Mouse (Mus musculus): ENCODE measurements at regions not wholly inside any gene's neighbourhood (a gene's known extent, or its start where the extent isn't known, plus 50 kb on each side); places are given as distances from the start of the nearest gene placed in this dataset.

DNA sequence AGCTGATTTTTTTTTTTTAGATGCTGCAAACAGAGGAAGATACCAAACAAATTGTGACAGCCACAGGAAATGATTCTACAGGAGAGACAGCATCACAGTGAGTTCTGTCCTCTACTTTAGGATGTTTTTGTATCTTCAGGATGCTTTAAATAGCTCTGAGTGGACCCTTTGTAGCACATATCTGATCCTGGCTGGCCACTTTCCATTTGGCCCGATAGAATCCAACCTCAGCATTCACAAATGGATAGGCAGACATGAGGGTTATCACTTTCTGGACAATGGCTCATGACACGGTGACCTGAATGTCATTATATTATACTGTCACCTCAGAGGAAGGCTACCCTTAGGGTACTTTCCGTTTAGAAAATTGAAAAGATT lies 379.3 kb downstream of the Gm10295 start:
- no peak for ATAC-seq (ENCODE audit: insufficient number of reproducible peaks, insufficient read depth, low FRiP score, low TSS enrichment, low read depth)
- Histone ChIP-seq H3K27me3 (no peaks in the 10 kb centered on the region), H3K36me3 (no peaks in the 10 kb centered on the region), H3K4me2 (no peak overlapping the region), H3K9ac (no peak overlapping the region), H3K27ac (no peak overlapping the region), H3K4me3 (no peak overlapping the region), H3K9me3 (no peaks in the 10 kb centered on the region), H3K4me1 (peaks cover 4% of the 10 kb centered on the region; the same call in 1 of the 2 replicates)
- 32% methylated on average over 3 of the region's 3 CpGs for WGBS

DNA sequence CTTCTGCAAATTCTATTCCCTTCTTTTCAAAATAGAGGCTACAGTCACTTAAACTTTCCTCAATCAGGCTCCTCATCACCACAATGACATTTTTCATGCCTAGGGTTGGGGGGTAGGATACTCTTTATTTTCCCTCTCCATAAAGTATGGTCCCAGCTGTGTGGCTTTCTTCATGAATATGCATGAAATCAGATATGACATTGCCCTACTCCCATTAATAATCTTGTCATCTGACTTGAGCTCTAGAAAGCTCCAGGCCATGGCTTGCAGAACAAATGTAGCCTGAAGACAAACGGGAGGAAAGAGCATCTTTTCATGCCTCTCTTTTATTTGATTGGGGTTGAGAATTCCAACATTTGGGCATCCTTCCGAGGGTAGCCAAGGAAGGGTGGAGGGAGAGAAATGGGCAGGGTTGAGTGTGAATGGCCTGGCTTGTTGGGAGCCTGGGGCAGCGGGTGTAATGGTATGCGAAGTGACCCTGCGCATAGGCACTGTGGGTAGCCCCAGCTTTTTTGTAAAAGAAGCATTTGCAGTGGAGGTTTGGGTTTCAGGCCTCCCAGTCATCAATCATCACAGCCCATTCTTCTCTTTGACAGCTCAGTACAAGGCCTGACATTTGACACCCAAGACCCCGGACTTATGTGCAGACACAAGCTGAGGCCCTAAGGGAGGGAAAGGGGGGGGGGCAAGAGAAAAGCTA lies 379.8 kb downstream of the Gm10295 start:
- H3K4me1 ChIP-seq, result peaks cover 4% of the 10 kb centered on the region; the same call in 1 of the 2 replicates
- H3K27me3 ChIP-seq, result no peaks in the 10 kb centered on the region
- no peak overlapping the region for H3K4me3 ChIP-seq
- no peak for ATAC-seq (ENCODE audit: insufficient number of reproducible peaks, insufficient read depth, low FRiP score, low TSS enrichment, low read depth)
- no peak overlapping the region for H3K4me2 ChIP-seq
- no peak overlapping the region for H3K9ac ChIP-seq
- no peaks in the 10 kb centered on the region for H3K9me3 ChIP-seq
- no peak overlapping the region for H3K27ac ChIP-seq
- WGBS, result 11% methylated on average over 6 of the region's 6 CpGs
- H3K36me3 ChIP-seq, result no peaks in the 10 kb centered on the region

DNA sequence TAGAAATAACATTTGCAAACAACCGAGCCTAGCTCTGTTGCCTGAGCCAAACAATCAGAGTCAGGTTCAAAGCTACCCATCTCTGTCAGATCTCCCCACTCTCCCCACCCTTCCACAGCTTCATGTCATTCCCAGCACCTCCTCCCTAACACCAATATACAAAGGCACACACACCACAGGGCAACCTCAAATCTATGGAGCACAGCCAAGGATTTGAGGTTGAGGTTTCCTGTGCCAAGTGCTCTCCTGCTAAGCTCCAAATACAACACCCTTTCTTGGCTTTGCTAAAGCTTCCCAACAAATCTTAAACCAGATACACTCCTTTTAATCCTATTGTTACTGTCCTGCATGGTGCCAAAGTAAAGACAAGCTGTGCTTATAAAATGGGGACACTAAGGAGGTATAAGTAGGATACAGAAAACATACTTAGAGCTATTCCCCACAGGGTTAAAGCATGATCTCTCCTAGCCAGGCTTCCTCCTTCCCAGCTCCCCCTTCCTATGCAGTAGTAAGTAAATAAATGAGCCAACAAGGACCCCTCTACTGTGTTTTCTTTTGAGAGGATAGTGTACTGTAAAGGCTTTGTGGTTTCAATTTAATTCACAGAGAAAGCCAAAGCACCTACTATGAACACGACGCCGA lies 398.8 kb downstream of the Gm10295 start:
- H3K4me3 ChIP-seq, result no peak overlapping the region
- 70% methylated on average over 4 of the region's 4 CpGs for WGBS
- no peak overlapping the region for H3K9ac ChIP-seq
- H3K9me3 ChIP-seq, result no peaks in the 10 kb centered on the region
- no peak overlapping the region for H3K27ac ChIP-seq
- no peaks in the 10 kb centered on the region for H3K4me1 ChIP-seq
- H3K4me2 ChIP-seq, result no peak overlapping the region
- H3K36me3 ChIP-seq, result no peaks in the 10 kb centered on the region
- no peak for ATAC-seq (ENCODE audit: insufficient number of reproducible peaks, insufficient read depth, low FRiP score, low TSS enrichment, low read depth)
- peaks cover 7% of the 10 kb centered on the region for H3K27me3 ChIP-seq

DNA sequence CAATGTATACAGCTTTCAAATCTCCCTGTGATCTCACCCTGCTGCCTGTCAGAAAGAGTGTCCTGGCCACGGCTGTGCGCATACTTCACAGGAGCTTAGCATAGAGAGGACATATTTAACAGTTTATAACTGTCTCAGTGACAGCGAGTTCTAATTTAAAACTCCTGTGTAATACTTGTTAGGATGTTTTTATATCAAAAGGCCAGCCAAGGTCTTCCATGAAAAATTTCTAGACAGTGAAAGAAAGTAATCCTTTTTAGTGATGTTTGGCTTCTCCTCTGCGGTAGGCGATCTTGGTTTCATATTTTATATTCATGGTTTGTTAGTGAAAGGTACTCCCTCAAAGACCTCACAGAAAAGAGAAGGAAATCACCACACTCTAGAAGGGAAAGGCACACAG lies 403.0 kb downstream of the Gm10295 start:
- 61% methylated on average over 5 of the region's 5 CpGs for WGBS
- Histone ChIP-seq H3K9ac (no peak overlapping the region), H3K4me3 (no peak overlapping the region), H3K27ac (no peak overlapping the region), H3K4me2 (no peak overlapping the region), H3K27me3 (peaks cover 2% of the 10 kb centered on the region; the same call in 1 of the 2 replicates), H3K36me3 (no peaks in the 10 kb centered on the region), H3K4me1 (no peaks in the 10 kb centered on the region), H3K9me3 (no peaks in the 10 kb centered on the region)
- ATAC-seq (ENCODE audit: insufficient number of reproducible peaks, insufficient read depth, low FRiP score, low TSS enrichment, low read depth), result no peak

DNA sequence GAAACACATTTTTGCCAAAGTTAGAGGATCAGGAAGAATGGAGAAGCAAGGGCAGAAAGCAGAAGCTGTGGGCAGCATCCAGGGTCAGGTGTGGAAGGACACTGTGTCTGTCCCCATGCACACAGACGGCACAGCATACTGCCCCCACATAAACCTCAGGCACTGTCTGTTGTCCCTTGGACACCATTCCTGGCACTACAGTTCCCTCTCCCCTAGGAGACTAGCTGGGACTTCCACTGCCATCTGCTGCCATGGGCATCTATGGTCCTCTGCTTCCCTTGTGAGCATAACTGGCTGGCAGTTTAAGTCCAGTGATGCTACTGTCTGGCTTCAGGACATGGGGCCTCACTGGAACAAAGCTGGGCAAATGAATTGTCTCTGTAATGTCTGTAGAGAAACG lies 405.0 kb downstream of the Gm10295 start:
- WGBS, result 64% methylated on average over 2 of the region's 2 CpGs
- Histone ChIP-seq H3K27me3 (no peaks in the 10 kb centered on the region), H3K9me3 (no peaks in the 10 kb centered on the region), H3K9ac (no peak overlapping the region), H3K4me2 (no peak overlapping the region), H3K36me3 (no peaks in the 10 kb centered on the region), H3K4me1 (no peaks in the 10 kb centered on the region), H3K4me3 (no peak overlapping the region), H3K27ac (no peak overlapping the region)
- no peak for ATAC-seq (ENCODE audit: insufficient number of reproducible peaks, insufficient read depth, low FRiP score, low TSS enrichment, low read depth)

DNA sequence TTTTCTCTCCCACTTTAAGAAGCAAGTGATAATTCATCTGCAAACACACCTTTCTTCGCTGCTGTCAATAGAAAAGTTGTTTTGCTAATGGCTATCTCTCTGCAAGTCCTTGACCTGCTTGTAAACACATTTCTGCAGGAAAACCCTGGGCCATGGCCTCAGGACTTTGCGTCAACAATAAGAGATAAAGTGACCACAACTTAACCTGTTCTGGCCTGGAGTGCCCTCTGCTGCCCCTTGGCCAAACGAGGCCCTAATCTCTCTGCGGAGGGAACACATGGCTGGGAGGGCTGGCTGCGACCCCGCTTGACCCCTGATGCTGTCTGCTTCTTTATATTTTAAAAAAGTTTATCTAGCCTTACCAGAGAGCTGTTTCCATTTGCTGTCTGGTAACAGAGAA lies 420.4 kb downstream of the Gm10295 start:
- 18% methylated on average over 6 of the region's 6 CpGs for WGBS

DNA sequence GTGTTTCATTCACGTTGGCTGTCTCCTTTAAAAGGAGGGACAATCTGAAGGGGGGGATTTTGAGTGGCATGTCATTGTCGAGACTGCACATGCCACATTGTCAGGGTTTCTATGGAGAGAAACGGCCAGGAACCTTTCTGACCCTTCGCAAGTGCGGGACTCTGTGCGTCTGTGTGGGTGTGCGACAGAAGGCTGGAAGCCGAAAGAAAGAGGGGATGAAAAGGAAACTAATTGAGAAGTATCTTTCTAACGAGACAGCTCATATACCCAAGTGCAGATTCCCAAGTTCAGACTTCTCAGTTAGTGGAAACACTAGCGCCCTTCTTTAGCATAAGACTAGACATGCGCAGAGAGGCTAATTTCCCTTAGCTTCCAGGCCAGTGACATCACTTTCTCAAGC lies 421.4 kb downstream of the Gm10295 start:
- H3K27me3 ChIP-seq, result peaks cover 14% of the 10 kb centered on the region
- H3K4me1 ChIP-seq, result no peaks in the 10 kb centered on the region
- peak overlapping the region; percentile 32; the same call in 1 of the 2 replicates for H3K4me2 ChIP-seq
- 35% methylated on average over 11 of the region's 11 CpGs for WGBS
- H3K36me3 ChIP-seq, result no peaks in the 10 kb centered on the region
- H3K9me3 ChIP-seq, result peaks cover 8% of the 10 kb centered on the region; the same call in 1 of the 2 replicates
- no peak overlapping the region for H3K9ac ChIP-seq
- 0 out of 2 replicates have a peak overlapping the region, but pooled peaks have one; percentile 2 for H3K4me3 ChIP-seq
- H3K27ac ChIP-seq, result no peak overlapping the region
- ATAC-seq (ENCODE audit: insufficient number of reproducible peaks, insufficient read depth, low FRiP score, low TSS enrichment, low read depth), result no peak

More for the DNA sequence above, 420.4 kb downstream of the Gm10295 start:
- H3K4me2 ChIP-seq, result no peak overlapping the region
- ATAC-seq (ENCODE audit: insufficient number of reproducible peaks, insufficient read depth, low FRiP score, low TSS enrichment, low read depth), result no peak
- H3K36me3 ChIP-seq, result no peaks in the 10 kb centered on the region
- peaks cover 6% of the 10 kb centered on the region; the same call in 1 of the 2 replicates for H3K9me3 ChIP-seq
- H3K27me3 ChIP-seq, result peaks cover 14% of the 10 kb centered on the region
- no peaks in the 10 kb centered on the region for H3K4me1 ChIP-seq
- no peak overlapping the region for H3K4me3 ChIP-seq
- H3K9ac ChIP-seq, result no peak overlapping the region
- H3K27ac ChIP-seq, result no peak overlapping the region

DNA sequence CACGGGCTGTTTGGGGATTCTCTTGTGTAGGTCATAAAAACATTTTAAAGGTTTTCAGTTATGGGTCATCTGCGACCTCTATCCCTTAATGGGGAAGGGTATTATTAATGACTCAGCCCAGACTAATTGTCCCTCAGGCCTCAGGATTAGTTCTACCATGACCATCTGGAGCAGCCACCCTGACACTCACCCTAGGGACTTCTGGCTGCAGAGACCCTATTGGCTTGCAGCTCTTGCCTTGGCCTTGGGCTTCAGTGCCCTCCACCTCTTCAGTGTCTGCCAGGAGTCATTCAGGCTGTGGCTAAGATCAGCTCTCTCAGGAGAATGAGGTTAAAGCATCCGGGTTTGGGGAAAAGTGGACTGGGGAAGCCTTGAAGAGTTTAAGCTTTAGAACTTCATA lies 423.3 kb downstream of the Gm10295 start:
- WGBS, result 61% methylated on average over 3 of the region's 3 CpGs
- Histone ChIP-seq H3K4me3 (no peak overlapping the region), H3K36me3 (no peaks in the 10 kb centered on the region), H3K27ac (no peak overlapping the region), H3K27me3 (peaks cover 14% of the 10 kb centered on the region), H3K9me3 (peaks cover 8% of the 10 kb centered on the region; the same call in 1 of the 2 replicates), H3K4me1 (no peaks in the 10 kb centered on the region), H3K9ac (no peak overlapping the region), H3K4me2 (no peak overlapping the region)
- no peak for ATAC-seq (ENCODE audit: insufficient number of reproducible peaks, insufficient read depth, low FRiP score, low TSS enrichment, low read depth)

DNA sequence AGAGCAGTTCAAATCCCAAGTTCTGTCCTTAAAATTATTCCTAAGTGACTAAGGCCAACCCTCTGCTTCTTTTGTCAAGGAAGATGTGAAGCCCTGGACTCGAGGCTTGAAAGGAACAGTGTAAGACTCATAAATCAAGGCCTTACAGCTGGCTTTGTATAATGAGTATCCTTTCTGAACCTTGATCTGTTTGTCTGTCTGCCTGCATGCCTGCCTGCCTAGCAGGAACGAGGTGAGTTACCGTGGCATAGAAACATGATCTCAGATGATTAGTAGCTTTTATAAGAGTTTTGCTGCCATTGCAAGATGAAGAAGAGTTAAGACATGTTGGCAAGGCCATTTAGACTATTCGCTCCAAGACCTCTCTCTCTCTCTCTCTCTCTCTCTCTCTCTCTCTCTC lies 434.3 kb downstream of the Gm10295 start:
- Histone ChIP-seq H3K27ac (no peak overlapping the region), H3K9ac (no peak overlapping the region), H3K4me1 (no peaks in the 10 kb centered on the region), H3K4me3 (no peak overlapping the region), H3K27me3 (no peaks in the 10 kb centered on the region), H3K9me3 (no peaks in the 10 kb centered on the region), H3K36me3 (no peaks in the 10 kb centered on the region), H3K4me2 (no peak overlapping the region)
- ATAC-seq (ENCODE audit: insufficient number of reproducible peaks, insufficient read depth, low FRiP score, low TSS enrichment, low read depth), result no peak
- 64% methylated on average over 4 of the region's 4 CpGs for WGBS

DNA sequence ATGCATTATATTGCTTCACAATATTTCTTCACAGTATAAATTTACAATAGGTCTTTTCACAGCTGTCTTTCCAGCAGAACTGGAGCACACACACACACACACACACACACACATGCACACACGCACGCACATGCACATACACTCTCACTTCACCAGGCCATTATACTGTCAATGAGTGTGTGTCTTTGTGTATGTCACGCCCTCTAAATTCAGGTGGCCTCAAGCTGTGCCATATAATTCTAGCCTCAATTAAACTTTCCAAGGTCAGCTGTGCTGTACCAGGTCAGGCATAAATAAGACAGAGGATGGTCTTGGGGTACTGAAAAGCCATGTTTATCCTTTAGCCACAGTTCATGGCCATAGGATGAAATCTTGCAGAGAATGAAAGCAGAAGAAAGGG lies 442.4 kb downstream of the Gm10295 start:
- no peaks in the 10 kb centered on the region for H3K36me3 ChIP-seq
- H3K9me3 ChIP-seq, result no peaks in the 10 kb centered on the region
- H3K4me3 ChIP-seq, result no peak overlapping the region
- H3K27ac ChIP-seq, result no peak overlapping the region
- ATAC-seq (ENCODE audit: insufficient number of reproducible peaks, insufficient read depth, low FRiP score, low TSS enrichment, low read depth), result no peak
- WGBS, result 46% methylated on average over 3 of the region's 3 CpGs
- no peaks in the 10 kb centered on the region for H3K4me1 ChIP-seq
- H3K4me2 ChIP-seq, result no peak overlapping the region
- H3K9ac ChIP-seq, result no peak overlapping the region
- no peaks in the 10 kb centered on the region for H3K27me3 ChIP-seq

DNA sequence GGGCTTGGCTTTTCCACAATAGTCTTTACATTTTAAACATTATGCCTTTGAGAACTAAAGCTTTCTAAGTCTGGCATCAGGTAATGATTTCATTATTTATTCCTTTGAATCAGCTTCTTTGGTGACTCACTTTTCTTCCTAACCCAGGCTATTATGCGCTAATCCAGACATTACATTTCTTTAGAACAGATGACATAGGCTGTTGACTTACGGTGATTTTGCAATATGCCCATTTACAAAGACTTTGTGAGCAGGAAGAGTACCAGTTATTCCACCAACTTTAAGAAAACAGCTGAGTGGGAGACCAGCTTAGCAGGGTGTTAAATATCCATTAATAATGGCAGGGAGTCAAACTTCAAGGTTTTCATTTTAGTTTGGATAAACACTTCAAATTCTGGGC lies 459.6 kb downstream of the Gm10295 start:
- H3K9me3 ChIP-seq, result no peaks in the 10 kb centered on the region
- H3K4me3 ChIP-seq, result no peak overlapping the region
- H3K4me2 ChIP-seq, result no peak overlapping the region
- ATAC-seq (ENCODE audit: insufficient number of reproducible peaks, insufficient read depth, low FRiP score, low TSS enrichment, low read depth), result no peak
- no peak overlapping the region for H3K9ac ChIP-seq
- H3K27ac ChIP-seq, result no peak overlapping the region
- 82% methylated on average over 2 of the region's 2 CpGs for WGBS
- no peaks in the 10 kb centered on the region for H3K27me3 ChIP-seq
- no peaks in the 10 kb centered on the region for H3K36me3 ChIP-seq
- no peaks in the 10 kb centered on the region for H3K4me1 ChIP-seq

DNA sequence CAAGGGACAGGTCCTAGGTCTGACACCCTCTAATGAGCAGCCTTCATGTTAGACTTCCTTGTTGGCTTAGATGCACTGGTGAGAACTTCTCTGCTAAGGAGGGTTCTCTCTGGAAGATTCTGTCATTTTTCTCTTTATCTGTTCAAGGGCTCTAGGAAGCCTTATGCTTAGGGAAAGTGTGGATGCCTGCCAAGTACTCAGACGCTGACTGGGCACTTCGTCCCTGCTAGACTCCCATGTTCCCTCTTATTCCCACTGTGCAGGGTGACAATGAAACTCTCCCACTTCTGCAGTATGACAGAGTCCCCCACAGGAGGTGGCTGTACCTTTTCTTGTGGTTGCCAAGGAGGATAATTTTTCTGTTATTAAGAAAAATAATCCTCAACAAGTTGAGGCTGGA lies 470.8 kb downstream of the Gm10295 start:
- Histone ChIP-seq H3K9ac (no peak overlapping the region), H3K4me1 (no peaks in the 10 kb centered on the region), H3K36me3 (no peaks in the 10 kb centered on the region), H3K4me3 (no peak overlapping the region), H3K9me3 (peaks cover 3% of the 10 kb centered on the region; the same call in 1 of the 2 replicates), H3K4me2 (no peak overlapping the region), H3K27ac (no peak overlapping the region), H3K27me3 (no peaks in the 10 kb centered on the region)
- ATAC-seq (ENCODE audit: insufficient number of reproducible peaks, insufficient read depth, low FRiP score, low TSS enrichment, low read depth), result no peak
- WGBS, result 66% methylated on average over 2 of the region's 2 CpGs
